Mouse (Mus musculus): ENCODE measurements at regions not wholly inside any gene's neighbourhood (a gene's known extent, or its start where the extent isn't known, plus 50 kb on each side); places are given as distances from the start of the nearest gene placed in this dataset.

- TF ChIP-seq CTCF (IDR thresholded peaks at IDR 0.05) (no peak), POLR2A (IDR thresholded peaks at IDR 0.05; ENCODE audit: insufficient read depth, low read depth, low read length) (no peak), EP300 (IDR thresholded peaks at IDR 0.05; ENCODE audit: insufficient read depth, low read depth, low read length) (no peak)
Measured at GRCm38 (mm10) chr10:37995691-37996445, 825.7 kb downstream of the Rfpl4b start.
